Mouse (Mus musculus) limb, embryonic 13.5 days (tissue): ENCODE measurements at regions not wholly inside any gene's neighbourhood (a gene's known extent, or its start where the extent isn't known, plus 50 kb on each side); places are given as distances from the start of the nearest gene placed in this dataset.

Experiments
- ATAC-seq: fragments of 200-750 bp; cut with Nextera tagmentation; 2 replicates; pipeline ENCODE4 v1.8.0; 2017; ENCODE audit warnings: low read depth, moderate number of reproducible peaks, moderate TSS enrichment; ENCODE audit not compliant: low FRiP score
- H3K27ac ChIP-seq: fragments of 300-500 bp; sonication (generic); 2 replicates; pipeline ENCODE4 v1.5.1; 2015; ENCODE audit warnings: inconsistent platforms, mild to moderate bottlenecking, moderate library complexity
- H3K27me3 ChIP-seq: fragments of 300-500 bp; sonication (generic); 2 replicates; pipeline ENCODE4 v1.6.1; 2015; ENCODE audit warnings: mild to moderate bottlenecking, inconsistent platforms
- H3K36me3 ChIP-seq: fragments of 300-500 bp; sonication (generic); 2 replicates; pipeline ENCODE4 v1.6.1; 2015; ENCODE audit warnings: inconsistent platforms, mild to moderate bottlenecking, moderate library complexity
- H3K4me1 ChIP-seq: fragments of 300-500 bp; sonication (generic); 2 replicates; pipeline ENCODE4 v1.6.1; 2015; ENCODE audit warnings: inconsistent platforms
- H3K4me2 ChIP-seq: fragments of 300-500 bp; sonication (generic); replicated peaks from 2 replicates; pipeline ENCODE4 v1.6.1; 2015; ENCODE audit warnings: inconsistent platforms, mild to moderate bottlenecking, moderate library complexity
- H3K4me3 ChIP-seq: fragments of 300-500 bp; sonication (generic); 2 replicates; pipeline ENCODE4 v1.5.1; 2015; ENCODE audit warnings: moderate library complexity, mild to moderate bottlenecking, inconsistent platforms
- H3K9ac ChIP-seq: fragments of 300-500 bp; sonication (generic); 2 replicates; pipeline ENCODE4 v1.6.1; 2015; ENCODE audit warnings: mild to moderate bottlenecking, inconsistent platforms
- H3K9me3 ChIP-seq: fragments of 300-500 bp; sonication (generic); 2 replicates; pipeline ENCODE4 v1.6.1; 2016; ENCODE audit warnings: inconsistent platforms
- WGBS: fragments of 180-500 bp; shearing (Covaris S2); methylation state at CpG from one replicate; pipeline ENCODE4 v1.1.7; 2015; 5-methylcytosine and 5-hydroxymethylcytosine counted together

- Histone ChIP-seq H3K27ac (peak overlapping the region; percentile 66), H3K4me3 (no peak overlapping the region), H3K36me3 (no peaks in the 10 kb centered on the region), H3K9me3 (no peaks in the 10 kb centered on the region), H3K9ac (no peak overlapping the region), H3K4me2 (no peak overlapping the region), H3K4me1 (peaks cover 24% of the 10 kb centered on the region), H3K27me3 (no peaks in the 10 kb centered on the region)
- ATAC-seq: peak; percentile 82
- WGBS: 42% methylated on average over 7 of the region's 7 CpGs
Observed at GRCm38 (mm10) chr10:125912207-125912606, 53.8 kb upstream of the Lrig3 start.
